Mouse (Mus musculus) heart, adult 2 months (tissue): ENCODE data around the gene Mrpl45.

Experiments
- CTCF ChIP-seq: fragments of 200-600 bp; IDR thresholded peaks from 2 replicates; pipeline ENCODE4 v1.8.1; 2022; ENCODE audit warnings: antibody characterized with exemption, mild to moderate bottlenecking, moderate library complexity
- POLR2A ChIP-seq: fragments of 200-500 bp; IDR thresholded peaks from 2 replicates; pipeline ENCODE4 v1.6.1; 2011; ENCODE audit warnings: mild to moderate bottlenecking, low read depth, low read length, control low read depth; ENCODE audit not compliant: insufficient read depth

DNA sequence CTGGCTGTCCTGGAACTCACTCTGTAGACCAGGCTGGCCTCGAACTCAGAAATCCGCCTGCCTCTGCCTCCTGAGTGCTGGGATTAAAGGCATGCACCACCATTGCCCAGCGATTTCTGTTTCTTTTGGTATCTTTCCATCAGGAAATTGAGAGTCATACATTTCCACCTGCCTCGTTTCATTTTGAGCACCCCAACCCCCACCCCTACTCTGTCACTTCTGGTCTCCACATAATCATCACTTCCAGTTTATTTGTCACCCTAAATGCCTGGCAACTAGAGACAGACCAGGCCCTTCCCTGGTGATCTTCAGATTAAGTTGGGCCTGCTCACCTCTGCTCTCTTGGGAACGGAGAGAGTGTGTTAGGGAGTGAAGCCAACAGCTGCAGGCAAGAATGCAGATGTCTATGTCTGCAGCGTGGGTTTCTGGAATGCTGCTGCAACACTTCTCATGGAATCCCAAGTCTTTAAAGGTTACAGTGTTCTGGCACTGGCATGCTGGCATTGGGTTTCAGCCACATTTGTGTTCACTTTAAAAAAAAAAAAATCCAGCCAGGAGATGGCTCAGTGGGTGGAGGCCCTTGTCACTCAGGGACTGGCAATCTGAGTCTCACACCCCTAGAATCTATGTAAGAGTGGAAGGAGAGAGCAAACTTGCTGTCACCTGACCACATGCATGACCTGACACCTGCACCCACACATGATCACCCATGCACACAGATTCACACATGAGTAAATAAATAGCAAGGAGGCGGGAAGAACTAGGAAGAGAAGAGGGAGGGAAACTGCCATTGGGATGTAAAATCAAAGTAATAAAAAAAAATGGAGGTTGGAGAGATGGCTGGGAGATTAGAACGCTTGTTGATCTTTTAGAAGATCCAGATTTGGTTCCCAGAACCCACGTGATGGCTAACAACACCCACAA lies 29.4 kb upstream of the Mrpl45 start:
- TF ChIP-seq POLR2A (no peak), CTCF (no peak)
